Mouse (Mus musculus): Measurements from ENCODE around the gene Ppt1. TPM values are rescaled to one million over a fixed set of nuclear protein-coding genes. Genes with fewer than 3 reads are reported as not detected.
A peak's percentile ranks its signal among the peaks of the same experiment; 100 is the strongest.

Gene Ppt1
- polyA plus RNA-seq, 1 experiment from 2014 or later = 102 TPM

- H3K27me3 ChIP-seq (ENCODE audit: control insufficient read depth, insufficient read depth, low read length) = no peaks in the 10 kb centered on the region; the same call in 1 of the 2 replicates
- no peaks in the 10 kb centered on the region for H3K9me3 ChIP-seq (ENCODE audit: control insufficient read depth, low read length)
- ATAC-seq (ENCODE audit: low read depth) = no peak
- H3K36me3 ChIP-seq (ENCODE audit: control insufficient read depth, insufficient read depth, low read length) = no peaks in the 10 kb centered on the region
- peak overlapping the region; percentile 76 for H3K4me2 ChIP-seq (ENCODE audit: low read depth, low read length)
- H3K9ac ChIP-seq (replicated peaks; ENCODE audit: low read depth, low read length) = 0 out of 2 replicates have a peak overlapping the region, but pooled peaks have one; percentile 80
- peaks cover 15% of the 10 kb centered on the region for H3K4me1 ChIP-seq (ENCODE audit: control insufficient read depth, insufficient read depth, low read length)
- 76% methylated on average over 2 of the region's 2 CpGs for WGBS
- peak overlapping the region; percentile 65; the same call in 1 of the 2 replicates for H3K4me3 ChIP-seq (ENCODE audit: low read depth, low read length)
- peak overlapping the region; percentile 99 for H3K27ac ChIP-seq (ENCODE audit: low read depth, low read length)
These were observed 51.3 kb downstream of the Ppt1 start for GRCm38 (mm10) chr4:122887336-122887735.

DNA sequence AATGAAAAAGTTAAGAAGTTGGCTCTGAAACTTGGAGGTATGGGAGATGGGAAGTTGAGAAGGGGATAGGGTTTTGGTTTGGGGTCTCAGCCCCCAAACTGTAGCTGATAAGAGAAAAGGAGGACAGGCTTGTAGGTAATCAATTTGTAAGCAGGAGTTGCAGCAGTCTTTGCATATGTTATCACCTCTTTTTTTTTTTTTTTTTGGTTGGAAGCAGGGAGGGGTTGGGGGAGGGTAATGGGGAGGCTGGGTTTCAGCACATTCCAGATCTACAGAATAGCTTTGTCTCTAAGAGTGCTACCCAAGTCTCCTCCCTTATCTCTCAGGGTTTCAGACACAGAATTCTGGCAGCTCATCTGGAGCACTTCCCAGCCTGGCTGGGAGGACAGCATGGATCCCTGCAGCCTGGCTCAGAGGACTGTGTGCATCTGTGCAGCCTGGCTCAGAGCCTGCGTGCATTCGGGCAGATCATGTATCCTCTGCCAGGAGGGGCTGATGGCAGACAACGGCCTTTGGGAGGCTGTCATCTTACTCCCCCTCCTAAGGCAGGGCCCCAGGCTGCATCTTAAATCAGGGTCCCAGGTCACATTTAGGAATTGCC lies 54.9 kb downstream of the Ppt1 start:
- no peaks in the 10 kb centered on the region; the same call in 1 of the 2 replicates for H3K4me1 ChIP-seq (ENCODE audit: control insufficient read depth, insufficient read depth, low read length)
- no peaks in the 10 kb centered on the region for H3K36me3 ChIP-seq (ENCODE audit: control insufficient read depth, insufficient read depth, low read length)
- peak overlapping the region; percentile 78 for H3K27ac ChIP-seq (ENCODE audit: low read depth, low read length)
- no peaks in the 10 kb centered on the region; the same call in 1 of the 2 replicates for H3K27me3 ChIP-seq (ENCODE audit: control insufficient read depth, insufficient read depth, low read length)
- ATAC-seq (ENCODE audit: low read depth) = peak; percentile 56; the same call in 1 of the 2 replicates
- no peak overlapping the region for H3K9ac ChIP-seq (replicated peaks; ENCODE audit: low read depth, low read length)
- H3K9me3 ChIP-seq (ENCODE audit: control insufficient read depth, low read length) = no peaks in the 10 kb centered on the region
- 4% methylated on average over 3 of the region's 3 CpGs for WGBS
- H3K4me3 ChIP-seq (ENCODE audit: low read depth, low read length) = no peak overlapping the region
- no peak overlapping the region for H3K4me2 ChIP-seq (ENCODE audit: low read depth, low read length)

DNA sequence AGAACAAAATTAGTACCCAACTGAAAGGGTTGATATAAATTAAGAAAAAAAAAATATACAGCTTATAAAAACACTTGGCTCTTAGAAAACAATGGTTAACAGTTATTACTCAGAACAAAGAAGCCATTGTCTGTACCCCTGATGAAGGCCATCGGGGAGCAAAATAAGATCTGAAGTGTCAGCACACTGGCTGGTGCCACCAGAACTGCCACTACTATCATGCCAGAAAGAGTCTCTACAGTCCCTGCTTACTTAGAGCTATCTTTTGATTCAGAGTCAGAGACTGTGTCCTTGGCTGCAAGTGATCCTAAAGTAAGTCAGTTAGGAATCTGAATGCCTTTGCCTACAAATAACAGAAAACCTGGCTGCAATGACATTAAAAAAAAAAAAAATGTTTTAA lies 55.6 kb downstream of the Ppt1 start:
- Histone ChIP-seq H3K4me3 (ENCODE audit: low read depth, low read length) (no peak overlapping the region), H3K9me3 (ENCODE audit: control insufficient read depth, low read length) (no peaks in the 10 kb centered on the region), H3K27ac (ENCODE audit: low read depth, low read length) (peak overlapping the region; percentile 78; the same call in 1 of the 2 replicates), H3K36me3 (ENCODE audit: control insufficient read depth, insufficient read depth, low read length) (no peaks in the 10 kb centered on the region), H3K4me1 (ENCODE audit: control insufficient read depth, insufficient read depth, low read length) (no peaks in the 10 kb centered on the region; the same call in 1 of the 2 replicates), H3K27me3 (ENCODE audit: control insufficient read depth, insufficient read depth, low read length) (no peaks in the 10 kb centered on the region; the same call in 1 of the 2 replicates), H3K9ac (replicated peaks; ENCODE audit: low read depth, low read length) (no peak overlapping the region), H3K4me2 (ENCODE audit: low read depth, low read length) (no peak overlapping the region)
- 19% methylated on average over 1 of the region's 1 CpGs for WGBS
- no peak for ATAC-seq (ENCODE audit: low read depth)

GRCm38 (mm10) chr4:122892157-122892556 lies 56.1 kb downstream of the Ppt1 start:
- no peaks in the 10 kb centered on the region; the same call in 1 of the 2 replicates for H3K27me3 ChIP-seq (ENCODE audit: control insufficient read depth, insufficient read depth, low read length)
- ATAC-seq (ENCODE audit: low read depth) = no peak
- no peaks in the 10 kb centered on the region; the same call in 1 of the 2 replicates for H3K4me1 ChIP-seq (ENCODE audit: control insufficient read depth, insufficient read depth, low read length)
- no peak overlapping the region for H3K4me3 ChIP-seq (ENCODE audit: low read depth, low read length)
- no peaks in the 10 kb centered on the region for H3K36me3 ChIP-seq (ENCODE audit: control insufficient read depth, insufficient read depth, low read length)
- H3K9me3 ChIP-seq (ENCODE audit: control insufficient read depth, low read length) = no peaks in the 10 kb centered on the region
- 82% methylated on average over 5 of the region's 5 CpGs for WGBS
- H3K4me2 ChIP-seq (ENCODE audit: low read depth, low read length) = no peak overlapping the region
- no peak overlapping the region for H3K9ac ChIP-seq (replicated peaks; ENCODE audit: low read depth, low read length)
- no peak overlapping the region for H3K27ac ChIP-seq (ENCODE audit: low read depth, low read length)

- H3K9ac ChIP-seq (replicated peaks; ENCODE audit: low read depth, low read length) = no peak overlapping the region
- H3K27me3 ChIP-seq (ENCODE audit: control insufficient read depth, insufficient read depth, low read length) = no peaks in the 10 kb centered on the region
- no peak overlapping the region for H3K27ac ChIP-seq (ENCODE audit: low read depth, low read length)
- no peaks in the 10 kb centered on the region for H3K9me3 ChIP-seq (ENCODE audit: control insufficient read depth, low read length)
- no peak for ATAC-seq (ENCODE audit: low read depth)
- H3K4me3 ChIP-seq (ENCODE audit: low read depth, low read length) = no peak overlapping the region
- no peaks in the 10 kb centered on the region for H3K36me3 ChIP-seq (ENCODE audit: control insufficient read depth, insufficient read depth, low read length)
- 87% methylated on average over 4 of the region's 4 CpGs for WGBS
- H3K4me1 ChIP-seq (ENCODE audit: control insufficient read depth, insufficient read depth, low read length) = no peaks in the 10 kb centered on the region
- H3K4me2 ChIP-seq (ENCODE audit: low read depth, low read length) = no peak overlapping the region
These were observed 61.7 kb downstream of the Ppt1 start for GRCm38 (mm10) chr4:122897750-122898149.

DNA sequence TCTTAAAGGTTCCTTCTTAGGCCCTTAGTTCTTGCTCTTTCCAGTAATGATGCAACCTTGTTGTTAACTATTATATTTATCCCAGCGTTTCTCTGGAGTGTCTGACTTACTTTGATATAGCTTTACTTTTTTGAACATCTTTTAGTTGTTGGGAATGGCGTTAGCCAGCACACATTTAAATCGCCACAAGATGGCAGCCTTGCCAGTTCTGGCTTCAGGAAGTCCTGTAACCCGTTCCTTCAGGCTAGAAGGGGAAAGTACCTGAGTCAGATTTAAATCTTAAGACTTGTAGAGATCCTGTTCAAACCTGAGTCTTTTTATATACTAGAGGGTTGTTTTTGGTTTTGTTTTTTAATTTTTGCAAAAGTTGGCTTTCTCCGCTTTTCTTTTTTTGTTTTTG lies 62.3 kb downstream of the Ppt1 start:
- no peak for ATAC-seq (ENCODE audit: low read depth)
- Histone ChIP-seq H3K9me3 (ENCODE audit: control insufficient read depth, low read length) (no peaks in the 10 kb centered on the region), H3K4me2 (ENCODE audit: low read depth, low read length) (no peak overlapping the region), H3K27me3 (ENCODE audit: control insufficient read depth, insufficient read depth, low read length) (no peaks in the 10 kb centered on the region), H3K4me3 (ENCODE audit: low read depth, low read length) (no peak overlapping the region), H3K27ac (ENCODE audit: low read depth, low read length) (no peak overlapping the region), H3K9ac (replicated peaks; ENCODE audit: low read depth, low read length) (no peak overlapping the region), H3K4me1 (ENCODE audit: control insufficient read depth, insufficient read depth, low read length) (no peaks in the 10 kb centered on the region), H3K36me3 (ENCODE audit: control insufficient read depth, insufficient read depth, low read length) (no peaks in the 10 kb centered on the region)
- 18% methylated on average over 5 of the region's 5 CpGs for WGBS

DNA sequence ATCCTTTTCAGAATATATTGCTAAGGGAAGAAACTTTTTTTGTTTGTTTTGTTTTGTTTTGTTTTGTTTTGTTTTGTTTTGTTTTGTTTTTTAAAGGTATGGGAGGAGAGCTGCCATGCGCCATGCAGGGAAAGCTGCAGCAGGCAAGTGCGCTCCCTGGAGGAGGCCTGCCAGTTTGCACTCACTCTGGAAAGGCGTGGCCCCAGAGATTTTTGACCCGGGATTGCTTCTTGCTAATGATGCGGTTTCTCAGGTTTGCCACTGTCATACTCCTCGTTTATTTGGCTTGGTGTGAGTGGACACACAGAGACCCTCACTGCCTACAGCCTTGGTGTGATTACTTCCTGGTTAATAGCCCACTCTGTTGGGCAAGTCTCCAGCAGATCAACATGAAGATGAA lies 66.1 kb downstream of the Ppt1 start:
- ATAC-seq (ENCODE audit: low read depth) = no peak
- Histone ChIP-seq H3K9me3 (ENCODE audit: control insufficient read depth, low read length) (no peaks in the 10 kb centered on the region), H3K4me2 (ENCODE audit: low read depth, low read length) (no peak overlapping the region), H3K36me3 (ENCODE audit: control insufficient read depth, insufficient read depth, low read length) (no peaks in the 10 kb centered on the region), H3K27ac (ENCODE audit: low read depth, low read length) (no peak overlapping the region), H3K27me3 (ENCODE audit: control insufficient read depth, insufficient read depth, low read length) (no peaks in the 10 kb centered on the region), H3K4me1 (ENCODE audit: control insufficient read depth, insufficient read depth, low read length) (no peaks in the 10 kb centered on the region), H3K9ac (replicated peaks; ENCODE audit: low read depth, low read length) (no peak overlapping the region), H3K4me3 (ENCODE audit: low read depth, low read length) (no peak overlapping the region)
- 30% methylated on average over 6 of the region's 6 CpGs for WGBS

GRCm38 (mm10) chr4:122903709-122904108 lies 67.7 kb downstream of the Ppt1 start:
- H3K4me1 ChIP-seq (ENCODE audit: control insufficient read depth, insufficient read depth, low read length) = no peaks in the 10 kb centered on the region
- H3K4me3 ChIP-seq (ENCODE audit: low read depth, low read length) = no peak overlapping the region
- H3K9ac ChIP-seq (replicated peaks; ENCODE audit: low read depth, low read length) = no peak overlapping the region
- H3K4me2 ChIP-seq (ENCODE audit: low read depth, low read length) = no peak overlapping the region
- no peak overlapping the region for H3K27ac ChIP-seq (ENCODE audit: low read depth, low read length)
- 95% methylated on average over 3 of the region's 3 CpGs for WGBS
- no peaks in the 10 kb centered on the region for H3K9me3 ChIP-seq (ENCODE audit: control insufficient read depth, low read length)
- no peak for ATAC-seq (ENCODE audit: low read depth)
- no peaks in the 10 kb centered on the region for H3K36me3 ChIP-seq (ENCODE audit: control insufficient read depth, insufficient read depth, low read length)
- no peaks in the 10 kb centered on the region for H3K27me3 ChIP-seq (ENCODE audit: control insufficient read depth, insufficient read depth, low read length)

DNA sequence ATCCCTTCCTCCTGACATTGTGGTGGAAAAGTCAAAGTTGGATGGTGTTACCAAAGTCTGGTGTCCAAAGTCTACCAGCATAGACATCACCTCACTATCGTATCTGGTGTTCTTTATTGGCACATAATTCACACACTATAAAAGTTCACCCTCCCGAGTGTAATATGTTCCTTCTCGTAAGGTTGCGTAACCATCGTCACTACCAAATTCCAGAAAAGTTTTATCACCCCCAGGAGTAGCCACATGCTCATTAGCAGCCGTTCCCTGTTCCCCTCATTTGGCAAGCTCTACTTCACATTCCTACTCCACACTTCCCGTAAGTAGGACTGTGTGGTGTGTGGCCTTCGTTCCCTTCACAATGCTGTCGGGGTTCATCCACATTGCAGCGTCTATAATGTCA lies 69.3 kb downstream of the Ppt1 start:
- no peaks in the 10 kb centered on the region for H3K9me3 ChIP-seq (ENCODE audit: control insufficient read depth, low read length)
- no peak overlapping the region for H3K4me2 ChIP-seq (ENCODE audit: low read depth, low read length)
- WGBS = 77% methylated on average over 10 of the region's 10 CpGs
- H3K4me3 ChIP-seq (ENCODE audit: low read depth, low read length) = no peak overlapping the region
- ATAC-seq (ENCODE audit: low read depth) = no peak
- H3K27me3 ChIP-seq (ENCODE audit: control insufficient read depth, insufficient read depth, low read length) = no peaks in the 10 kb centered on the region
- no peaks in the 10 kb centered on the region for H3K36me3 ChIP-seq (ENCODE audit: control insufficient read depth, insufficient read depth, low read length)
- no peaks in the 10 kb centered on the region for H3K4me1 ChIP-seq (ENCODE audit: control insufficient read depth, insufficient read depth, low read length)
- H3K9ac ChIP-seq (replicated peaks; ENCODE audit: low read depth, low read length) = no peak overlapping the region
- H3K27ac ChIP-seq (ENCODE audit: low read depth, low read length) = no peak overlapping the region
